Mouse (Mus musculus): Measurements from ENCODE around the gene Syne3. TPM values are rescaled to one million over a fixed set of nuclear protein-coding genes. Genes with fewer than 3 reads are reported as not detected.
A peak's percentile ranks its signal among the peaks of the same experiment; 100 is the strongest.

The Syne3 gene
- total and polyA plus RNA-seq, 3 experiments, result 4.9 to 10.7 TPM; not detected in 1

DNA sequence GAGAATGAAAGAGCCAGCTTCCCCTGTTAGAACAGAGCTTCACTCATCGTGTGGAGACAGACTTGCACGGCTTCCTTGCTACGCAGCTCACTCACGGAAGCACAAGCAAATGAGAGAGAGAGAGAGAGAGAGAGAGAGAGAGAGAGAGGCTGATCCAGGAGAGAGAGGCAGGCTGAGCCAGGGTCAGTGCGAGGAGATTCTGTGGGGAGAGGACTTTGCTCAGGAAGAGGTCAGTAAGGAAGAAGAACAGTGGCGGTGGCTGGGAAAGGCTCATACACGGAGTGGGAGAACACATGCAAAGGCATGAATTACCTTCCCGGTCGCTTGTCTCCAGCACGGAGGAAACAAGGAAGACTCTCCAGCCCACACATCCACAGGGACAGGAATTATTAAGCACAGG, 12.4 kb downstream of the Syne3 start:
- DNase-seq (ENCODE audit: low read depth, low spot score), result no peak
- no peak overlapping the region for H3K27ac ChIP-seq (ENCODE audit: control insufficient read depth, low read depth, low read length)
- TF ChIP-seq E2F4 (IDR thresholded peaks at IDR 0.05; ENCODE audit: borderline replicate concordance, low read depth, low read length), result no peak
- TF ChIP-seq JUND (IDR thresholded peaks at IDR 0.05; ENCODE audit: low read depth, low read length), result no peak
- TF ChIP-seq UBTF (IDR thresholded peaks at IDR 0.05; ENCODE audit: borderline replicate concordance, insufficient read depth, low read depth, low read length), result no peak
- no peak for TF ChIP-seq USF2 (IDR thresholded peaks at IDR 0.05; ENCODE audit: borderline replicate concordance in 1 of 2, insufficient read depth in 1 of 2, low read depth in 1 of 2, low read length in 2 of 2)
- no peak for TF ChIP-seq ZMIZ1 (IDR thresholded peaks at IDR 0.05; ENCODE audit: low read depth, low read length)
- TF ChIP-seq ZNF384 (IDR thresholded peaks at IDR 0.05; ENCODE audit: low read depth, low read length), result no peak
- TF ChIP-seq MAX (IDR thresholded peaks at IDR 0.05; ENCODE audit: low read length), result no peak
- no peak for TF ChIP-seq MXI1 (IDR thresholded peaks at IDR 0.05; ENCODE audit: low read depth, low read length)
- no peak for TF ChIP-seq KAT2A (conservative IDR thresholded peaks at IDR 0.05; ENCODE audit: low read depth, low read length)
- TF ChIP-seq HCFC1 (IDR thresholded peaks at IDR 0.05; ENCODE audit: low read depth, low read length), result no peak
- TF ChIP-seq CHD2 (IDR thresholded peaks at IDR 0.05; ENCODE audit: low read length), result no peak
- no peak for TF ChIP-seq RCOR1 (IDR thresholded peaks at IDR 0.05; ENCODE audit: low read depth, low read length)
- no peak for TF ChIP-seq POLR2A (IDR thresholded peaks at IDR 0.05; ENCODE audit: control insufficient read depth in 1 of 2, insufficient read depth in 1 of 2, low read depth in 1 of 2, low read length in 2 of 2, poor library complexity in 1 of 2)
- H3K79me2 ChIP-seq (ENCODE audit: control insufficient read depth, insufficient read depth, low read length, poor library complexity), result peaks cover 8% of the 10 kb centered on the region; the same call in 1 of the 2 replicates
- peaks cover 0 to 15% of the 10 kb centered on the region in 2 experiments; a peak in 2 of 4 replicates for H3K36me3 ChIP-seq (ENCODE audit: control insufficient read depth in 1 of 2, insufficient read depth in 2 of 2, low read length in 2 of 2)
- H3K4me1 ChIP-seq (ENCODE audit: control insufficient read depth in 1 of 2, insufficient read depth in 2 of 2, low read length in 2 of 2), result peaks cover 0 to 30% of the 10 kb centered on the region in 2 experiments; a peak in 3 of 4 replicates
- H3K4me3 ChIP-seq (ENCODE audit: control insufficient read depth in 1 of 2, insufficient read depth in 1 of 2, low read depth in 2 of 2, low read length in 2 of 2), result no peak overlapping the region
- no peak overlapping the region for H3K9ac ChIP-seq (ENCODE audit: control insufficient read depth, low read depth, low read length, poor library complexity, severe bottlenecking)
- no peaks in the 10 kb centered on the region for H3K9me3 ChIP-seq (replicated peaks; ENCODE audit: insufficient read depth, low read length)
- H3K27me3 ChIP-seq (ENCODE audit: control insufficient read depth in 1 of 2, insufficient read depth in 2 of 2, low read length in 2 of 2), result no peaks in the 10 kb centered on the region

DNA sequence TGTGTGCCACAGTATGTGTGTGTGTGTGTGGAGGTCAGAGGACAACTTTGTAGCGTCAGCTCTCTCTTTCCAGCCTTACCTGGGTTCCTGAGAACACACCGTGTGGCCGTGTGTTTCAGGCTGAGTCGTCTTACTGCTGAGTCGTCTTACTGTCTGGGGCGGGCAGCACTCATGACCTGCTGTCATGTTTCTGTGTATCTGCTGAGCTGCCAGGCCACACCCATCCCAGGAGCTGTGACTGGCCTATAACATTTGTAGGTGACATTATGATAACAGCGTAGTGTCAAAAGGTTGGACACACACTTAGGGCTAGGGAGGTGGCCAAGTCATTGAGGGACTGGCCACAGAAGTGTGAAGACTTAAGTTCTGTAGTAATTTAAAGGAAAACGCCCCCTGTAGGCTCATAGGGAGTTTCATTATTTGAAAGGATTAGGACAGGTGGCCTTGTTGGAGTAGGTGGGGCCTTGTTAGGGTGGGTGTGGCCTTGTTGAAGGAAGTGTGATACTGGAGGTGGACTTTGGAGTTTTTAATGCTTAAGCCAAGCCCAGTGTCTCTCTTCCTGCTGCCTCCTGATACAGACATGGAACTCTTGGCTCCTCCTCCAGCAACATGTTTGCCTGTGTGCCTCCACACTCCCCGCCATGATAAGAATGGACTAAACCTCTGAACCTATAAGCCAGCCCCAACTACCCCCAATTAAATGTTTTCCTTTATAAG, 13.4 kb downstream of the Syne3 start:
- DNase-seq (ENCODE audit: low read depth, low spot score), result peak; percentile 34
- H3K9ac ChIP-seq (ENCODE audit: control insufficient read depth, low read depth, low read length, poor library complexity, severe bottlenecking), result no peak overlapping the region
- TF ChIP-seq POLR2AphosphoS2 (IDR thresholded peaks at IDR 0.05; ENCODE audit: low read length), result no peak
- no peak for TF ChIP-seq USF1 (IDR thresholded peaks at IDR 0.05; ENCODE audit: low read depth, low read length)
- no peak for TF ChIP-seq TBP (IDR thresholded peaks at IDR 0.05; ENCODE audit: low read depth, low read length)
- TF ChIP-seq USF2 (IDR thresholded peaks at IDR 0.05; ENCODE audit: borderline replicate concordance in 1 of 2, insufficient read depth in 1 of 2, low read depth in 1 of 2, low read length in 2 of 2), result no peak
- TF ChIP-seq ZNF384 (IDR thresholded peaks at IDR 0.05; ENCODE audit: low read depth, low read length), result no peak
- TF ChIP-seq SIN3A (IDR thresholded peaks at IDR 0.05; ENCODE audit: low read length), result no peak
- TF ChIP-seq NRF1 (IDR thresholded peaks at IDR 0.05; ENCODE audit: insufficient read depth, low read depth, low read length, poor library complexity, severe bottlenecking), result no peak
- no peak for TF ChIP-seq GABPA (IDR thresholded peaks at IDR 0.05; ENCODE audit: low read depth, low read length)
- TF ChIP-seq E2F4 (IDR thresholded peaks at IDR 0.05; ENCODE audit: borderline replicate concordance, low read depth, low read length), result no peak
- TF ChIP-seq POLR2A (IDR thresholded peaks at IDR 0.05; ENCODE audit: control insufficient read depth in 1 of 2, insufficient read depth in 1 of 2, low read depth in 1 of 2, low read length in 2 of 2, poor library complexity in 1 of 2), result no peak
- no peak for TF ChIP-seq CHD1 (IDR thresholded peaks at IDR 0.05; ENCODE audit: low read depth, low read length)
- TF ChIP-seq TAL1 (IDR thresholded peaks at IDR 0.05; ENCODE audit: low read length), result no peak
- TF ChIP-seq MYC (IDR thresholded peaks at IDR 0.05; ENCODE audit: low read depth, low read length), result no peak
- H3K4me1 ChIP-seq (ENCODE audit: control insufficient read depth in 1 of 2, insufficient read depth in 2 of 2, low read length in 2 of 2), result peaks cover 0 to 33% of the 10 kb centered on the region in 2 experiments; a peak in 3 of 4 replicates
- H3K9me3 ChIP-seq (replicated peaks; ENCODE audit: insufficient read depth, low read length), result no peaks in the 10 kb centered on the region
- H3K4me3 ChIP-seq (ENCODE audit: control insufficient read depth in 1 of 2, insufficient read depth in 1 of 2, low read depth in 2 of 2, low read length in 2 of 2), result no peak overlapping the region
- peaks cover 0 to 17% of the 10 kb centered on the region in 2 experiments; a peak in 2 of 4 replicates for H3K36me3 ChIP-seq (ENCODE audit: control insufficient read depth in 1 of 2, insufficient read depth in 2 of 2, low read length in 2 of 2)
- H3K27me3 ChIP-seq (ENCODE audit: control insufficient read depth in 1 of 2, insufficient read depth in 2 of 2, low read length in 2 of 2), result no peaks in the 10 kb centered on the region
- H3K27ac ChIP-seq (ENCODE audit: control insufficient read depth, low read depth, low read length), result no peak overlapping the region
- peaks cover 8% of the 10 kb centered on the region; the same call in 1 of the 2 replicates for H3K79me2 ChIP-seq (ENCODE audit: control insufficient read depth, insufficient read depth, low read length, poor library complexity)
